Mouse (Mus musculus): ENCODE results near the gene Bud13. TPM values are rescaled to one million over a fixed set of nuclear protein-coding genes. Genes with fewer than 3 reads are reported as not detected.
"Not testable (repeated sequence)": the region's sequence is repeated elsewhere in the genome, so short reads cannot be mapped to it uniquely, and the experiment has no call there.

The Bud13 gene
- total and polyA plus RNA-seq, 2 experiments from 2014 or later, result 11.8 to 12.6 TPM

DNA sequence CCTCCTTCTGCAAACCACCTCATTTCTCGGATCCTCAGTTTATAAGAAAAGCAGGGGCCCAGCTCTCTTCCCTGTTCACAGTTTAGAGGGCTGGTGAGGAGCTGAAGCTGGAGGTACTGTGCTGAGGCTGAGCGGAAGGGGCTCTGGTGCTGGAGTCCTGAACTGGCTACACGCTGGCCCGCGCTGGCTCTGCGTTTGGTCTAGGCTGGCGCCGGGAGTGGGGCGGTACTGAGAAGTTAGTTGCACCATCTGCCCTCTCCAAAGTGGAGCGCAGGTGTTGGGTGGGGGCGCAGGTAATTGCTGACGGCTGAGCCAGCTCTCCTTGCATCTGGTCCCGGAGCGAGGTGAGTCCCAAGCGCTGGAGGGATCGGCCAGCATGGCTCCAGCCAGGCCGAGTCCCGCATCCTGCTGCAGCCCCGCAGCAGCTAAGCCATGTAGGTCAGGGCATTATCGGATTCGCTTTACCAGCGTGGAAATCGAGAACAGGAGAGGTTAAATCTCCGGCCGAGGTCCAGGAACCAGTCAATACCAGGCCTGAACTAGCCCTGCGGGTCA is 51.7 kb downstream of the Bud13 start:
- Histone ChIP-seq H3K4me3 (ENCODE audit: low read length) (no peak overlapping the region), H3K27ac (no peak overlapping the region), H3K4me2 (ENCODE audit: low read depth, low read length) (no peak overlapping the region), H3K36me3 (ENCODE audit: insufficient read depth, low read length) (no peaks in the 10 kb centered on the region), H3K4me1 (ENCODE audit: insufficient read depth, low read length) (peaks cover 24% of the 10 kb centered on the region), H3K9me3 (ENCODE audit: low read length) (no peaks in the 10 kb centered on the region), H3K9ac (replicated peaks; ENCODE audit: low read length) (no peak overlapping the region), H3K27me3 (ENCODE audit: insufficient read depth, low read length) (no peaks in the 10 kb centered on the region)
- 41% methylated on average over 26 of the region's 26 CpGs for WGBS
- DNase-seq (ENCODE audit: low spot score) (no peak), ATAC-seq (no peak)
- no peak for TF ChIP-seq CTCF (IDR thresholded peaks at IDR 0.05; ENCODE audit: low read depth)

DNA sequence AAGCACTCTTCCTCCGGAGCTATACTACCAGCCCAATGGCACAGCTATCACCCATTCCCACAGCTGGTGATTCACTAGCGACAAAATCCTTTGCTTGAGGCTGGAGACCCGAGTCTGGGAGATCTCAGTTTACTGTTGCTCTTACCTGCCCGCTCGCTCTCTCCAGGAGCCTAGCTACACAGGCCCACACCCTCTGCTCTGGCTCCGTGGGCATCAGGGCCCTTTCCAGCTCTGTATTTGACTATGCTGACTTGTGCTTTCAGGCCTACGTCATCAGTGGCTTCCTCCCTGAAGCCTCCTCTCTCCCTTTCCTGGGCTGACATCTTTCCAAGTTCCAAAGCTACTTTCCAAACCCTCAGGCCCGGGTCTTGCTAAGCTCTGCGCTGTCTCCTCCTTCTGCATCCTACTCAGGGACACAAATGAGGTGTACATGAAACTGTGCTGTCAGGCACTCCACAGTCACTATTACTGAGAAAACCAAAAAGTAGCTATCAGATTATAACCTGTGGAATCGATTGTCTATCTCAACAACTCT is 52.7 kb downstream of the Bud13 start:
- 78% methylated on average over 10 of the region's 10 CpGs for WGBS
- no peaks in the 10 kb centered on the region for H3K36me3 ChIP-seq (ENCODE audit: insufficient read depth, low read length)
- H3K4me3 ChIP-seq (ENCODE audit: low read length), result no peak overlapping the region
- no peaks in the 10 kb centered on the region for H3K27me3 ChIP-seq (ENCODE audit: insufficient read depth, low read length)
- peaks cover 23% of the 10 kb centered on the region for H3K4me1 ChIP-seq (ENCODE audit: insufficient read depth, low read length)
- ATAC-seq, result no peak
- no peak overlapping the region for H3K9ac ChIP-seq (replicated peaks; ENCODE audit: low read length)
- no peak for TF ChIP-seq CTCF (IDR thresholded peaks at IDR 0.05; ENCODE audit: low read depth)
- H3K27ac ChIP-seq, result no peak overlapping the region
- H3K4me2 ChIP-seq (ENCODE audit: low read depth, low read length), result no peak overlapping the region
- no peak for DNase-seq (ENCODE audit: low spot score)
- H3K9me3 ChIP-seq (ENCODE audit: low read length), result no peaks in the 10 kb centered on the region

DNA sequence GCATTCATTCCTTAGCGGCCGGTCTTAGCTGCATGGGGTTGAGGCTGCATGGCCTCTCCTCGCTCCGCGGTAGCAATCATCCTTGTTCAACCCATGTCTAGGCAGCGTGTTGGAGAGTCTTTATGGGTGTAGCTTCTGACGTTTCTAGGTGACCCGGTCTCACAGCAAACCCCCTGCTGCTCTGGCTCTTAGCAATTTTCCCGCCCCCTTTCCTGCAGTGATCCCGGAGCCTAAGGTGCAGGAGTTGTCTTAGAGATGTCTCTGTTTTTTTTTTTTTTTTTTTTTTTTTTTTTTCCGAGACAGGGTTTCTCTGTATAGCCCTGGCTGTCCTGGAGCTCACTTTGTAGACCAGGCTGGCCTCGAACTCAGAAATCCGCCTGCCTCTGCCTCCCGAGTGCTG is 53.5 kb downstream of the Bud13 start:
- H3K9me3 ChIP-seq (ENCODE audit: low read length); H3K4me3 ChIP-seq (ENCODE audit: low read length); H3K9ac ChIP-seq (replicated peaks; ENCODE audit: low read length); DNase-seq (ENCODE audit: low spot score); H3K27ac ChIP-seq; H3K36me3 ChIP-seq (ENCODE audit: insufficient read depth, low read length); H3K27me3 ChIP-seq (ENCODE audit: insufficient read depth, low read length); H3K4me2 ChIP-seq (ENCODE audit: low read depth, low read length); ATAC-seq: not testable (repeated sequence)
- WGBS, result 54% methylated on average over 12 of the region's 14 CpGs
- peaks cover 23% of the 10 kb centered on the region for H3K4me1 ChIP-seq (ENCODE audit: insufficient read depth, low read length)

DNA sequence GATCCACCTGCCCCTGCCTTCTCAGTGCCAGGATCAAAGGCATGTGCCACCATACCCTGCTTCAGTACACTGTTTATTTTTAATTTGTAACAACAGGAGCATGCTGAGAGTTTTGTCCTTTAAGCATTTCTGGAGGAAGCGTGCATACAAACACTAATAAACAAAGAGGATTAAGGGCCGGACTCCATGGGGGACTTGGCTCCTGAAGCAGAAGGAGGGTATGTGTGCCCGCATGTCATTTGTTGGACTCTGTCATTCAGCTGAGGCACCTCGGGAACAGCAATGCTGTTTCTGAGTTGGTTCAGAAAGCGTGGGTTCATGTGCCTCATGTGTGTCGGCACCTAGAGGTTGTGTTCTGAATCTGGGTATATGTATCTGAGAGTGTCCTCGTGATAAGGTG is 54.5 kb downstream of the Bud13 start:
- no peaks in the 10 kb centered on the region for H3K27me3 ChIP-seq (ENCODE audit: insufficient read depth, low read length)
- peak overlapping the region; percentile 67; the same call in 1 of the 2 replicates for H3K27ac ChIP-seq
- no peak overlapping the region for H3K4me3 ChIP-seq (ENCODE audit: low read length)
- TF ChIP-seq CTCF (IDR thresholded peaks at IDR 0.05; ENCODE audit: low read depth), result no peak
- peaks cover 23% of the 10 kb centered on the region for H3K4me1 ChIP-seq (ENCODE audit: insufficient read depth, low read length)
- H3K9ac ChIP-seq (replicated peaks; ENCODE audit: low read length), result no peak overlapping the region
- 34% methylated on average over 7 of the region's 7 CpGs for WGBS
- peak; percentile 46 for ATAC-seq
- no peaks in the 10 kb centered on the region for H3K9me3 ChIP-seq (ENCODE audit: low read length)
- no peaks in the 10 kb centered on the region for H3K36me3 ChIP-seq (ENCODE audit: insufficient read depth, low read length)
- peak; percentile 34 for DNase-seq (ENCODE audit: low spot score)
- no peak overlapping the region for H3K4me2 ChIP-seq (ENCODE audit: low read depth, low read length)

DNA sequence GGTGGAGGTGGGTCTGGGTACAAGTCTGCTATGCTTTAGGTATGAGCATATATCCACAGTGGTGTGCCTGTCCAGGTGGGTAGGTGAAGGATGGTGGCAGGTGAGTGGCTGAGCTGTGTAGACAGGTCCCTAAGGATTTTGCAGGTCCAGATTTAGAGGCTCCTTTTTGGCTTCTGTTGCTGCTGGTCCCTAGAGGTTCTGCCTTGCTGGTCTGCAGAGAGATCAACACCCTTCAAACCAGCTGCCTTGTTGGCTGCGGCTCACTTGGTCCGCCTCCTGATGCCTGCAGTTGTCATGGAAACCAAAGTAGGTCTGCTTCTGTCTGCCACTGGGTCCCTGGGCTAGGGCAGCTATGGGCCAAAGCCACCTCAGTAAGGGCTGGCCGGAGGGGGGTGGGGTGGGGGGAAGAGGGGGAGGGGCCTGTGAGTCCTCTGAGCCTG is 55.1 kb downstream of the Bud13 start:
- no peaks in the 10 kb centered on the region for H3K9me3 ChIP-seq (ENCODE audit: low read length)
- no peak overlapping the region for H3K4me2 ChIP-seq (ENCODE audit: low read depth, low read length)

DNA sequence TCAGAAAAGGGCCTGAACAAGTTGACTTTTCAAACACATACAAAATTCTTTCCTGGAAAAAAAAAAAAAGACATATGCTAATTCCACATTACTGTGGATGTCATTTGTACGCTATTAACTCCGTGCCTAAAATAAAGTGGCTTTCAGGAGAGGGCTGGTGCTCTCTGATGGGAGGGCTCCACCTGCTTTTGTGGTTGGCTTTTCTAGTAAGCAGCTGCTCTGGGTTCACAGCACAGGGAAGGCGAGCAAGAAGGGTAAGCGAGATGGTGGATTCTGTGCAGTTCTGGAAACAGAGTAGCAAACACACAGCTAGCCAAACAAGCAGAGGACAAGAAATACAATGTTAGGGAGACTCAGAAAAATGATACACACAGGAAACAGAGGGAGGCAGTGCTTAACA is 55.6 kb downstream of the Bud13 start:
- no peaks in the 10 kb centered on the region for H3K36me3 ChIP-seq (ENCODE audit: insufficient read depth, low read length)
- 14% methylated on average over 4 of the region's 4 CpGs for WGBS
- no peak for TF ChIP-seq CTCF (IDR thresholded peaks at IDR 0.05; ENCODE audit: low read depth)
- H3K27ac ChIP-seq, result peak overlapping the region; percentile 67; the same call in 1 of the 2 replicates
- 0 out of 2 replicates have a peak, but pooled peaks have one; percentile 3 for ATAC-seq
- H3K4me3 ChIP-seq (ENCODE audit: low read length), result no peak overlapping the region
- peak; percentile 23 for DNase-seq (ENCODE audit: low spot score)
- no peak overlapping the region for H3K9ac ChIP-seq (replicated peaks; ENCODE audit: low read length)
- H3K4me2 ChIP-seq (ENCODE audit: low read depth, low read length), result no peak overlapping the region
- H3K9me3 ChIP-seq (ENCODE audit: low read length), result no peaks in the 10 kb centered on the region
- H3K27me3 ChIP-seq (ENCODE audit: insufficient read depth, low read length), result no peaks in the 10 kb centered on the region
- peaks cover 23% of the 10 kb centered on the region for H3K4me1 ChIP-seq (ENCODE audit: insufficient read depth, low read length)

More for the DNA sequence above, 55.1 kb downstream of the Bud13 start:
- peak overlapping the region; percentile 67; the same call in 1 of the 2 replicates for H3K27ac ChIP-seq
- 0% methylated on average over 3 of the region's 3 CpGs for WGBS
- H3K4me3 ChIP-seq (ENCODE audit: low read length), result no peak overlapping the region
- no peaks in the 10 kb centered on the region for H3K27me3 ChIP-seq (ENCODE audit: insufficient read depth, low read length)
- H3K9ac ChIP-seq (replicated peaks; ENCODE audit: low read length), result no peak overlapping the region
- TF ChIP-seq CTCF (IDR thresholded peaks at IDR 0.05; ENCODE audit: low read depth), result no peak
- DNase-seq (ENCODE audit: low spot score) (peak; percentile 87), ATAC-seq (peak; percentile 92)
- peaks cover 23% of the 10 kb centered on the region for H3K4me1 ChIP-seq (ENCODE audit: insufficient read depth, low read length)
- H3K36me3 ChIP-seq (ENCODE audit: insufficient read depth, low read length), result no peaks in the 10 kb centered on the region

DNA sequence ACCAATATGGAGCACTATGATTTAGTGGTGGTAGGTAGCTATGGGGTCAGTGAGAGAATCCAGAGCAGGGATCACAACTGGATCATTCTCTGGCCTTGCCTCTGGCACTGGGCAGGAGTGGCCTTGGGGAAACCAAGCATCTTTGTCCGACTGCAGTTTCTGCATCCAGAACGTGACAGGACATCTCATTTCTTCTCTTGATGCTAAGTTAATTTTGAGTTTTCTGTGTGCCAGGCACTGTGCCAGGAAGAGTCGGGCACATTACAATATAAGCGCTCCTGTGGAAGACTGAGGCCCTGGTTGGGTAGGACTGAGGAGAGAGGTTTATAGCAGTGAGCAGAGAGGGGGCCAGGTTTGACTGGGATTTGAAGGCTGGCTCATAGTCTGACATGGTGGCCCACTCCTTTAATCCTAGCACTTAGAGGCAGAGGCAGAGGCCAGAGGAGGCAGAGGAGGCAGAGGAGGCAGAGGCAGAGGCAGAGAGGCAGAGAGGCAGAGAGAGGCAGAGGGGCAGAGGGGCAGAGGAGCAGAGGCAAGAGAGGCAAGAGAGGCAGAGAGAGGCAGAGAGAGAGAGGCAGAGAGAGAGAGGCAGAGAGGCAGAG is 56.3 kb downstream of the Bud13 start:
- H3K27me3 ChIP-seq (ENCODE audit: insufficient read depth, low read length), result no peaks in the 10 kb centered on the region
- ATAC-seq (no peak), DNase-seq (ENCODE audit: low spot score) (no peak)
- no peaks in the 10 kb centered on the region for H3K36me3 ChIP-seq (ENCODE audit: insufficient read depth, low read length)
- H3K27ac ChIP-seq, result 0 out of 2 replicates have a peak overlapping the region, but pooled peaks have one; percentile 67
- H3K9me3 ChIP-seq (ENCODE audit: low read length), result no peaks in the 10 kb centered on the region
- H3K4me2 ChIP-seq (ENCODE audit: low read depth, low read length), result no peak overlapping the region
- WGBS, result 72% methylated on average over 4 of the region's 4 CpGs
- TF ChIP-seq CTCF (IDR thresholded peaks at IDR 0.05; ENCODE audit: low read depth), result no peak
- H3K4me3 ChIP-seq (ENCODE audit: low read length), result no peak overlapping the region
- peaks cover 23% of the 10 kb centered on the region for H3K4me1 ChIP-seq (ENCODE audit: insufficient read depth, low read length)
- H3K9ac ChIP-seq (replicated peaks; ENCODE audit: low read length), result no peak overlapping the region
